Mouse (Mus musculus) spleen, adult 18-20 months (tissue): ENCODE data around the gene Rsg1.

ENCODE experiments used
- DNase-seq, 2 experiments: peaks; one replicate each; pipeline ENCODE4 v3.0.0; 2022; ENCODE audit warnings: mixed read lengths in 2 of 2

The Rsg1 gene

DNA sequence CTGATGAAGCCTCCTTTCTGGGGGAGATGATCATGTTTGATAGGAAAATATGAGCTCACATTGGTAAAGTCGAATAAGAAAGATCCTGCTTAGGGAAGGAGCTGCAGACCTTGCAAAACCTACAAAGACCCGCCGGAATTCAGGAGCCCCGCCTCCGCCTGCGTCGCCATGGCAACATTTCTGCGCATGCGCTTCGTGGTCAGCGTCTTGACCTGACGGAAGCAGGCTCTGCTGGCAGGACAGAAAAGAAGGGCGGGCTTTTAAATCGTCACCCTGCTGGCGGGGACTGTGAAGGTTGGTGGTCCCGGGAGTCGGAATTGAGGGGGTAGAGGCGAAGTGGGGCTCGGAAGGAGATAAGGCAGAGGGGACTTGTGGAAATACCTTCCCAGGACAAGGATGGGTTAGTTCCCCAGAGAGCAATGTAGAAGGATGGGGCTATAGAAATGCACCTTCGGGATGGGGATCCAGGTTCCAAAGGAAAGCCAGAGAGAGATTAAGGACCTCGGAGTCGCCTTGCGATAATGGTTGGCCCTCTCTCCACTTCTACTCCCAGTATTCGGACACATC lies at the start of gene Rsg1:
Rsg1 (plus strand) TSS at position 187 of the 567 bp plus-strand sequence.
- peak; percentile 93 to 96 for DNase-seq

DNA sequence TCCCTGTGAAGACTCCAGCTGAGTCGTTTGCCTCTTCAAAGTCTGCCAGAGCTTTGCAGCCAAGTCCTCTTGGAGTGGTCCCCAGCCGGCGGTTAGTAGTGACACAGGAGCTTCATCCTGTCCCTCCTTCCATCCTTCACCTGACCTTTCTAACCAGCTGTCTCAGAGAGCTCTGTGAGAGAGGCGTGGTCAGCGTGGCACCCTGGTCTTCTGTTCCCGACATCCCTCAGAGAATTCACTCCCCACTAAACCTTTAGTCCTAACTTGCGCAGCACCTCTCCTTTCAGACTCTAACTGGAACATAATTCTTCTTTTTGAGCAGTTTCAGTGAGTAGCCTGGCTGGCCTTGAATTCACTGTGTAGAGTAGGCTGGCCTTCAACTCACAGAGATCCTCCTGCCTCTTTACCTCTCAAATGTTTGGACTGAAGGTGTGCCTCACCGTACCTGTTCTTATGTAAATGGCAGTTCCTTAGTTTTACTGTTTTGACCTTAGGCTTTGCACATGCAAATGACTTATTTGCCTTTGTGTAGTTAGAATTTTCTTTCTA lies 47.9 kb upstream of the Rsg1 start:
- DNase-seq = no peak

DNA sequence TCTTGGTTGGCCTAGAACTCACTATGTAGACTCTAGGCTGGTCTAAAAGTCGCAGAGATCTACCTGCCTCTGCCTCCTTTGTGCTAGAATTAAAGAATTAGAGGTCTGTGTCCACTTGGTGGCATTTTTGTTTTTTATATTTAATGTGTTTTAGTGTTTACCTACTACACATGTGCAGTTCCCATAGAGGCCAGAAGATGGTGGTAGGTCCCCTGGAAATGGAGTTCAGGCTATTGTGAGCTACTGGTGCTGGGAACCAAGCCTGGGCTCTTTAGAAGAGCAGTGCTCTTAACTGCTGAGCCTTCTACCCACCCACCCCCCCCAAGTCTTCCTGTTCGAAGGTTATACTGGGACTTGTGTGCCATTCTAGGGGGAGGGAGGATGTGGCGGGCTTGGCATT lies 46.6 kb upstream of the Rsg1 start:
- no peak for DNase-seq

DNA sequence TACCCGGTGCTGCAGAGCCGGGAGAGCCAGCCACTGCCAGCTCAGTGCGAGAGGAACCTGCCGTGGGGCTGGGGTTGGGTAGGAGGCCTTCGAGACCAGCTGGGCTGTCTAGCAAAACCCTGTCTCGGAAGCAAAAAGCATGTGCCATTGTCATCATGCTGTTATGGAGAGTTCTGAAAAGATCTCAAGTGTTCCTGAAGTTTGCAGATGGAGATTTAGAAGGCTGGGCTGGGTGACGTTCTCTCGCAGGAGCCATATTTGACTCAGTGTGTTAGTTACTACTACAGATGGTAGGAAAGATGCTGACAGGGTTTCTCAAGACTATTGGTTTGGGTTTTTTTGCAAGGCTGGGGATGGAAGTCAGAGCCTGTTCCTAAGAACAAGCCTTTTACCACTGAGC lies 41.6 kb upstream of the Rsg1 start:
- DNase-seq = no peak

DNA sequence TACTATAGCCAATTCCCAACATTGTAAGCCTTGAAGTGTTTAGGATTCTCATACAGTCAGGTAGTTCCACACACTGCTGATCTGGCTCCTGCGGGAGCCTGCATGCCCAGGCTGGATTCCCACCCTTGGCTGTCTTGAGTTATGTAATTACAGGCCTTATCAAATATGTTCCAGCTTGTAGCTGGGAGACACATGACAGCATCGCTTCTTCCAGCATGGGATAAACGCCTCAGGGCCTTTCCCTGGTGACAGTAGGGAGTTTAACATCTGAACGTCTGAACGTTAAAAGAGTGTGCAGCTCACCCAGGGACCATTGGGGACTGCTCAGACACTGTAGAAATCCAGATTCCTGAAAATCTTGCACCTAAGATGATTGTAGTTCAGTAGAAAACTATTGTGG lies 38.0 kb upstream of the Rsg1 start:
- no peak for DNase-seq

DNA sequence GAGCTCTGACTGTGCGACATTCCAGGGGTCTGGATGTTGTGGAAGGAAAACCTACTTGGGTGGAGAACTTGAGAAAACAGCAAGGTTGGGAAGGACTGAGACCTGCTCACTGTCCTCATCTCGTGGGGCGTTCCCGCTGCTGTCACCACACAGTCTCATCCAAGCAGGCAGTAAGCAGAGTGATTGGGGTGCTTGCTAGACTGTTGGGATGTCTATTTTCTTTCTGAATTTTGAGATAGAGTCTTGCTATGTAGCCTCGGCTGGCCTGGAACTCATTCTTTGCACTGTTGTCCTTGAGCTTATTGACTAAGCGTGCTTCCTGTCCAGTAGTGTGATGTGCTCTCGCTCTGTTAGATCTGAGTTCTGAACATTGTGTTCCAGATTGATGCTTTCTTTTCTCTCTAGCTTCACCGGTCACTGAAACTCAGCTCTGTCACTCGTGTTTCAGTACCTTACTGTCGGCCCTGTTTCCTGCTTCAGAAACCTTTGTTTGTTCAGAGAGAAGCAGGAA lies 37.4 kb upstream of the Rsg1 start:
- no peak for DNase-seq

DNA sequence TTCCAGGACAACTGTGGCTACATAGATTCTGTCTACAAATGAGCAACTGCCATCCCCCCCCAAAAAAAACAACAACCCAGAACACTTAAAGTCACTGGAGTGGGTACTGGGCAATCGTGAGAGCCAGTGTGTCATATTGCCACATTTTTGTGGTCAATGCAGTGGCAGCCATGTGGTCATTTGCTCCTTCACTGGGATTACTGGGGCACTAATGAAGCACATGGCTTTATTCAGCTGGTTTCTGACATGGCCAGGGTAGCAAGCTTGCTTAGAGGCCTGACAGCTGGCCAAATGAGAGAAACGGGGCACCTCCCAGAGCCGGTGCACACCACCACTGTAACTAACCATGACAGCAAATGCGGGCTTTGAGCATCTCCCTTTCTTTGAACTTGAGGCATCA lies 35.3 kb upstream of the Rsg1 start:
- no peak for DNase-seq

DNA sequence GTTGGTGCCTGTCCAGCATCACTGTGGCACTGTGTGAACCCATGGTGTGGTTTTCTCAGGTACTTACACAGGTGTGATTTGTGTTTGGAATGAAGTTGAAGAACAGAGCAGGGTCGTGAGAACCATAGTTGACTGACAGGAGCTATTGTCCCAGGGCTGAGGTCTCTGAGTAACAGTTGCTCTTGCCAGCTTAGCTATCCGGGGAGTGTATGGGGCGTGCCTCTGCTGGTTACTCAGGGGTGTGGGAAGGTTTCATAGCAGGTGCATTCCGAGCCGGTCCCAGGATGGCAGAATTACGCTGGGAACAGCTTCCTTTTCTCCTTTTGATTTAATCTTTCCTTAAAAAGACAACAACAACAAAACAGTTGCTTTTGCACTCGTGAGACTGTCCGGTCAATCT lies 32.9 kb upstream of the Rsg1 start:
- DNase-seq = no peak

DNA sequence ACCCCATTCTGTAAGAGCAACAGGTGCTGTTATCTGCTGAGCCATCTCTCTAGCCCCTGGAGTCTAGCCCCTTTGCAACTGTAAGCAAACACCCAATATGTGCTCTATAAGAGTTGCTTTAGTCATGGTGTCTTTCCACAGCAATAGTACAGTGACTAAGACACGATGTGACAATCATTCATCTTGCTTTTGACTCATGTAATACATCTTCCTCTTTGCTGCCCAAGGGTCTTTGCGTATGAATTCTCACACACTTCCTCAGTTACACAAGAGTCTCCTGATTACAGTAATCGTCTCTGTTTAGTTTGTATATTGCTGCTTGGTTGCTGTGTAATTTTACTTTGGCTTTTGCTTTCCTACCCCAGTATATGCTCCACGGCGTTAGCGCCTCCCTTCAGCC lies 31.8 kb upstream of the Rsg1 start:
- DNase-seq = no peak

DNA sequence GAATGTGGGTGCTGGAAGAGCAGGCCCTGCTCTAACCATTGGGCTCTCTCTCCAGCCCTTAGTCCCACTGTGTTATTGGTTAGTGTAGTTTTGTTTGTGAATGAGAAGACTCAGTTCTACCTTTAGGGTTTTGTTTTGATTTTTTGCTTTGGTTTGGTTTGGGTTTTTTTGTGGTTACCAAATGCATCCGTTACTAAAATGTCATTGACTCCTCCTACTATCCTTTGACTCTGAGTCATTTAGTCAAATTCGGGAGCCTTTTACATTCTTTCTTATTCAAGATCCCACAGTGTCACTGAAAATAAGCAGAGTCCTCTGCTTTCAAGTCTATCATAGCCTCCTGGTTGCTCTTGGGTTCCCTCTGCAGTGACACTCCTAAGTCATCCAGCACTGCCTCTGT lies 29.8 kb upstream of the Rsg1 start:
- DNase-seq = no peak

DNA sequence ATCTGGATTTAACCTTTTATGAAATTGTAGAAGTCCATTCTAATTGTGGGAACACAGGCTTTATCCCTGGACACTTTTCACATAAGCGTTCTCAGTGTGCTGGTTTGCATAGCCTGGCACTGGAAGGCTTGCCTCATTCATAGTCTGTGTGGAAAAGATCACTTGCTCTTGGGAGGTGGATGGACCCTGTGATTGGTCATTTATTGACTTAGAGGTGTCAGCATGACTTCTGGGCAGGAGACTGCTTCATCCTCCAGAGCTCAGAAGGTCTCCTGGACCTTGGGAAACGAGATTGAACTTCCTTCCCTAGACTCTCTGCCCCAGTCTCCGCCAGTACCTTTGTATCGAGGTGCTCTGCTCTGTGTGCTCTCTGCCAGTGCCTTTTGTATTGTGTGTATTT lies 29.3 kb upstream of the Rsg1 start:
- no peak for DNase-seq

DNA sequence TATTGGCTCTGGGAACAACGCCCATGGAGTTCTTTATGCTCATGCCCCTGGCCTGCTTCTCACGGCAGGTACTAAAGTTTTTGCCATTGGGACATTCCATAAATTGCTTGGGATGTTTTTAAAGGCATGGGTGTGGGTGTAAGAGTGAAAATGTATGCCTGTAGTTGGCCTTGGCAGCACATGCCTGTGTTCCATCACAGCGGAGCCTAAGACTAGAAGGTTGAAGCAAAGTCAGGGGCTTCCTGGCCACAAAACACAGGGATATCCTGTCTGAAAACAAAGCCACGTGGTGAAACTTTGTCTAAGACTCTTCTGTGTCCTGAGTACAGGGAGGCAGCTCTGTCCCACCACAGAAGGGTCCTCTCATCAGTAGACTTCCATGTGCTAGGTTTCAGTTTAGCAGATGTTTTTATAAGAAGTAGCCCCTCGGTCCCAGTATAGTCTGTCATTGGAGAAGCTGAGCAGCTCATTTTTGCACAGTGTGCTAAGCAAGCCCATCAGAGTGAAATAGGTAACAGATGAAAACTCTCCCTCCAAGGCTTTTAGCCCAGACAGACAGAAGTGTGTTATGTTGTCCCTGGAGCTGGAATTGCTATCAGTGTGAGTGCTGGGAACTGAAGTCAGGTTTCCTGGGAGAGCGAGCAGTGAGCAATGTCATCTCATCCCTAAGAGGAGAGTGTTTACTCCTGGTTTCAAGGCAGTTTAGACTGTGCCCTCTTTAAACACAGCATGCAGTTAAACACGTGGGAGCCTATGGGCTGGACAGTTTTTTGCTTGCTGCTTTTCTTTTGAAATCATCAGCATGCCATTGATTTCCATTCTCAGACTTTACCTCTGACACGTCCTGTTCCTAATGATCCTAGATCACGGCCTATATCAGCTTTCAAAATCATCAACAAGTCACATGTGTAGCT lies 26.6 kb upstream of the Rsg1 start:
- DNase-seq = no peak

DNA sequence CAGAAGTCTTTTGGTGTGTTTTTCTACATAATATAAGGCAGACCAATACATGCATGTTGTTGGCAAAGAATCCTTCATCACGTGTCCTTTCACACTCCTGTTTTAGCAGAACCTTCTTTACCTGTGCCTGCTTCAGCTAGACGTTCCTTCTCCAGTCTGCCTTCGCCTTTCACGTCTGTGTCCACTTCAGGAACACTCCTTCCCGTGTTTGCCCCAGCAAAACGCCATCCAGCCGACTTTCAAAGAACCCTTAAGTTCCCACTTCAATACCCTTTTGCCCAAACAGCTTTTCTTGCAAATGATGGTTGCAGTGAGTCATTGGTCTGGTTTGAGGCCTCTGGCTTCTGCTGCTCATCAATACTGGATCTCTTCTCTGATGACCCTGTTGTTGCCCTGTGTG lies 22.5 kb upstream of the Rsg1 start:
- DNase-seq = no peak

DNA sequence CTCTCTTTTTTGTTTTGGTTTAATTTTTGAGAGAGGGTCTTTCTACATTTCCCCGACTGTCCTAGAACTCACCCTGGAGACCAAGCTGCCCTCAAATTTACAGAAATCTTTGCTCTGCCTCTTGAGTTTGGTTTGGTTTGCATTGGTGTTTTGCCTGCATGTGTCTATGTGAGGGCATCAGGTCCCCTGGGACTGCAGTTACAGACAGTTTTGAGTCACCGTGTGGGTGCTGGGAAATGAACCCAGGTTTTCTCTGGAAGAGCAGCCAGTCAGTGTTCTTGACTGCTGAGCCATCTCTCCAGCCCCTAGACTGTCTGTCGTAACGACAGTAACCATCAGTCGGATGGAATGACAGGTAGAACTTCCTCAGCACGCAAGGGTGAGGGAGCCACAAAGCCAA lies 19.2 kb upstream of the Rsg1 start:
- no peak for DNase-seq

DNA sequence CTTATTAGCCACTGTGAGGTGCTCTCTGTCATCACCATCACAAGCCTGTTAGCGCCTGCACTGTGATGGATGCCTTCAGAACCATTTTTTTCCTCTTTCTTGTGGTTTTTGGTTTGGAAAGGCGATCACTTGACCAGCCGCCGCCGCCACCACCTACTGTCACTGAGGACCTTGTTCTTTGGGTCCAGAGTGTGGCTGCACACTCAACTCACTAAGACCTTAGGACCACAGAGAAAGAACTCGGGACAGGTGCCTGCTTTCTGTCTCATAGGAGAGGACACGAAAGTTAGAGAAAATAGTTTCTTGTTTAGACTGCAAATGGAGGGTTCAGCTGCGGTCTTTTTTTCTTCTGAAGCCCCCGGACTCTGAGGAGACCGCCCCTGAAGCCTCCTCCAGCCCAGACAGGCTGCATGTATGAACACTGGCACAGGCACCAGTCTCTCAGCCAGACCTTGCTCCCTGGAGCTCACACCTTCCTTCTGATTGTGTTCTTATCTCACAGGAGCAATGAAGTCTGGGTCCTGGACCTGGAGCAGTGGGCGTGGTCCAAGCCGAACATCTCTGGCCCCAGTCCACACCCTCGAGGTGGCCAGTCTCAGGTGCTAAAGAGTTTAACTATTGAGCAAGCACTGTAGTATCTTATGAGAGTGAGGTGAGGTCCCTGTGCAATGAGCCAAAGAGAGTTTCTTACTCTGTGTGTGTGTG lies 16.6 kb upstream of the Rsg1 start:
- DNase-seq = no peak

DNA sequence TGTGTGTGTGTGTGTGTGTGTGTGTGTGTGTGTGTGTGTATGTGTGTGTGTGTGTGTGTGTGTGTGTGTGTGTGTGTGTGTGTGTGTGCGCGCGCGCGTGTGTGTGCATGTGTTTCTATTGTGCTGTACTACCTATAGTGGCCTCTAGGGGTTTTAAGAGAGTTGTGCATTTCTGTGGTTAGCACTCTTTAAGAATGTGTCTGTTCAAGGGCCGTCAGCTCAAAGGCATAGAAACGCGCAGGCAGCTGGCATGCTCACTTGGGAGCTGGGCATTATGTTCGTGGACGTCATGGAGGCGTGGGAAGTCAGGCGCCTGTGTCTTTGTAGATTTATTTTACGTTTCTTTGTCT lies 16.1 kb upstream of the Rsg1 start:
- DNase-seq = no peak

DNA sequence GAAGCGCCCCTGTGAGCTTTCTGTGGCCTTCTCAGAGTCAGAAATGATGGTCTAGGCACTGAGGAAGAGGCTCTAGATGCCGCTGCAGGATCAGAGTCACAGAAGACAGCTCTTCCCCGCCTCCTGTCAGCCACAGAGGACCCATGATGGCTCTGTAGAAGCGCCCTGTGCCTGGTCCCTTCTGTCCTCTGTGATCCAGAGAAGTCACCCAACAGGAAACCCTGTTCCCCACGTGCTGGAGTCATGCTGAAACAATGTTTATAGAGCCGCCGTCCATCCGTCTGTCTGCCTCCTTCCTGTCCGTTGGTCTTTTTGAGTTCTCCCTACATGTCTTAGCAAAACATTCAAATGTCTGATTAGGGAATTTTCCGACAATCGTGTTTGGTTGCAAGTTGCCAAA lies 12.8 kb upstream of the Rsg1 start:
- no peak for DNase-seq

DNA sequence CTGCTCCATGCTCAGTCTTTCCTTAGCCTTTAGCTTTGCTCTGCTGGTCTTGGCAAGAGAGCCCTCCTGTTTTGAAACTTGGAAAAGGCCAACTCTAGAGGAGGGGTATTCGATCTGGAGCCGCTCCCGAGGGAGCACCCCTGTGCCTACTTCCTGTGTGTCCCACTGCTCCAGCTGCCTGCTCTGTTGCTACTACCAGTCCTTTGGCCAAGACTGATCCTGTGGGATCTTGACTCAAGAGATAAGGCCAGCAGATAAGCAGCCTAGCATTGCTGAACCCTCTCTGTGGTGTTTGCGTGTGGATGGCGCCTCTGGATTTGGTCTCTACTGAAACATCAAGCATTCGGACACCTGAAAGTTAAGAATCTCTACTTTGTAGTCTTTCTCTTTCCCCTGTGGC lies 11.6 kb upstream of the Rsg1 start:
- no peak for DNase-seq

DNA sequence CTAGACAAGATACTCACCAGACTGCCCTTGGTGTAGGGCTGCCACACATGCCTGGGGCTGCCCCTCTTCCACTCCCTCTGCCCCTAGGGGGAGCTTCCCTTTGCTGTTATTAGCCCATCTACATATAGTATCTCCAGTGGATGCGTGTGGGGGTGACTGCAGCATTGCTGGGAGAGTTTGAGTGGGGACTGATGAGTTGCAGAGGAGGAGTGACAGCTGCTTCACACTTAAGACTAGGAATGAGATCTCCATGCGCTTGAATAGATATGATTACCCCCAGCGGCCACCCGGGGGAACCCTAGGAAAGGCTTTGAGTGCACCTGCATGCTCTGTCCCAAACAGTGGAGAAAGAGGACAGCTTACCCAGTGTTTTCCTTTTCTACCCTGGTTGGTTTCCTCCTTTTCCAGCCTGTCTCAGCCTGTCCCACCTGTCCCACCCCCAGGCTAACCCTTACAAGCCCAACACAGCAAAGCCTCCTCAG lies 9.1 kb upstream of the Rsg1 start:
- DNase-seq = peak in 1 of 2 experiments; percentile 13

DNA sequence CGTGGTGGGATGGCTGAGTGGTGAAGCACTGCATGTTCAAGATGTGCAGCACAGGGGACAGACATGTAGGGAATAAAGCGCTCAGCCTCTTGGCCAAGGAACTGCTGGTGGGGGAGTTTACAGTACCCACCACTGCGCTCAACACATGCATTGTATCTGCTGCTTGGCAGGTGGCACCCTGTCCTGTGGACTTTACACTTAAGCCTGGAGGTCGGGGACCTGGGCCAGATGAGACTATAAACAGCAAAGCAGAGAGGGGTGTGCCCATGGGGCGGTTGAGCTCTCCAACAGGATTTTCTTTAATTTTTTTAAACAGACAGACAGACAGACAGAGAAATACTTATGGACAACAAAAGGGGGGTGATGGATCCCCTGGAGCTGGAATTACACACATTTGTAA lies 6.7 kb upstream of the Rsg1 start:
- no peak for DNase-seq

DNA sequence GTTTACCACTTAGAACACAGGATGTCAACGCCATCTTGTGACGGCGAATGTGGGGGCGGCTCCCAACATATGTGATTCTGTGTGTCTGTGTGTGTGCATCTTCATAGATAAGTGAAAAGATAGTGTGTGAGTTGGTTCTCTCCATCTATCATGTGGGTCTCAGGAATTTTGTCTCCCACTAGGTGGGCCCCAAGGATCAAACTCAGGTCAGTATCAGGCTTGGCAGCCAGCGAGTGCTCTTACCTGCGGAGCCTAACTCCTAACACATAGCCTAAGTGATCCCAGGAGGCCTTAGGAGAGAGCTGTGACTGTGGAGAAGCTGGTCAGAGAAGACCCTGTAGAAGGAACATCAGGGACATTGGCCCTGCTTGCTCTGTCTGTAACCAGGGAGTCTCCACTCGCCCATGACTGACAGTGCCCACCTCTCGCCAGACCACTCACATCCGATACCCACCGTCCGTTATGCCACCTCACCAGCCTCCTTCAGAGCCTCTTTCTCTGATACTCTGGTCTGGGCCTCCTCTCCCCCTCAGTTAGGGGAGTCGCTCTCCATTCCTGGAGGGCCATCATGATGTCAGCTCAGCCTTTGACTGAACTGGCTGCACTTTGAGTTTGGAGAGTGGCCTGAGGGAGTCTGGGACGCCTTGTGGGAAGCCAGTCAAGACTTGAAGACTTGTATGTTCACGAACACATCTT lies 3.1 kb upstream of the Rsg1 start:
- DNase-seq = no peak

DNA sequence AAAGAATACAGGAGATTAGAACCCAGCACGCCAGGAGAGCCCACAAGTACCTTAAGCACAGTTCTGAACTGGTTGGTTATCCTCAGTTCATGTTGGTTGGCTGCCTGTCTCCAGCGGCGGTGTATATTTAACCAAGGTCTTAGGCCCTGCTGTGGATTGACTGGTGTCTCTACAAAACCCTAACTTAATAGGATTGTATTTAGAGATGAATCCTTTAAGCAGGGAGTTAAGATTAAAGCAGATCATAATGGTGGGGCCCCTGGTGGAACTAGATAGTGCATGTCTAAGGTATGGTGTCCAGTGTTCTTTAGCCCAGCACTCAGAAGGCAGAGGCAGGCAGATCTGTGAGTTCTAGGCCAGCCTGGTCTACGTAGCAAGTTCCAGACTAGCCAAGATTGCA lies 2.1 kb upstream of the Rsg1 start:
- DNase-seq = no peak

DNA sequence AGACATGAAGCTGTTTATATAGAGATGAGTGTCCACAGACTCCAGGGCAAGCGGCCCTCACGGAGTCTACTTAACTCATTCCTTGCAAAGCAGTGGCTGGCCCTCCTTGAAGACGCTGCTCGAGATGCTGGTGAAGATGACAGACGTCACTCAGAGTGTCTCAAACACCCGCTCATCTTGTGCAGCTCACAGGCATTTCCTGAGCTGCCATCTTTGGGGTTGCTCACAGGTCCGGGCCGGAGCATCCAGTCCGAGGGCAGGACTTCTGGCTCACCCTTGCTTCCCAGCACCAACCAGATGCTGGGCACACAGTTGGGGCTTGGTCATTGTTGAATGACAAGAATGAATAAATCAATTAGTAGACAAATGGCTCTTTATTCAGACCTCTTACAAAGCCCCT lies 864 bp upstream of the Rsg1 start:
- DNase-seq = no peak
